Mouse (Mus musculus) embryonic facial prominence, embryonic 14.5 days (tissue): ENCODE results near the gene Plin3. TPM values are rescaled to one million over a fixed set of nuclear protein-coding genes. Genes with fewer than 3 reads are reported as not detected.

Experiments
- ATAC-seq: fragments of 200-750 bp; cut with Nextera tagmentation; 2 replicates; pipeline ENCODE4 v1.8.0; 2017; ENCODE audit warnings: low read depth, moderate number of reproducible peaks, moderate TSS enrichment
- DNase-seq: peaks from one replicate; pipeline ENCODE4 v3.0.0-alpha.2; 2015; ENCODE audit warnings: low spot score
- H3K27ac ChIP-seq: fragments of 300-500 bp; sonication (generic); replicated peaks from 2 replicates; pipeline ENCODE4 v1.5.1; 2014; ENCODE audit warnings: low read depth, mild to moderate bottlenecking, low read length, moderate library complexity
- H3K27me3 ChIP-seq: fragments of 300-500 bp; sonication (generic); replicated peaks from 2 replicates; pipeline ENCODE4 v1.6.1; 2014; ENCODE audit warnings: low read length; ENCODE audit not compliant: control insufficient read depth, insufficient read depth
- H3K36me3 ChIP-seq: fragments of 300-500 bp; sonication (generic); 2 replicates; pipeline ENCODE4 v1.6.1; 2014; ENCODE audit warnings: low read length, mixed read lengths; ENCODE audit not compliant: control insufficient read depth, insufficient read depth
- H3K4me1 ChIP-seq: fragments of 300-500 bp; sonication (generic); 2 replicates; pipeline ENCODE4 v1.6.1; 2014; ENCODE audit warnings: antibody characterized with exemption, low read length; ENCODE audit not compliant: control insufficient read depth, insufficient read depth
- H3K4me2 ChIP-seq: fragments of 300-500 bp; sonication (generic); 2 replicates; pipeline ENCODE4 v1.6.1; 2014; ENCODE audit warnings: low read depth, mild to moderate bottlenecking, low read length, moderate library complexity, mixed read lengths
- H3K4me3 ChIP-seq: fragments of 300-500 bp; sonication (generic); 2 replicates; pipeline ENCODE4 v1.5.1; 2014; ENCODE audit warnings: low read depth, mild to moderate bottlenecking, low read length
- H3K9ac ChIP-seq: fragments of 300-500 bp; sonication (generic); 2 replicates; pipeline ENCODE4 v1.6.1; 2014; ENCODE audit warnings: low read depth, mild to moderate bottlenecking, low read length, moderate library complexity, mixed read lengths
- H3K9me3 ChIP-seq: fragments of 300-500 bp; sonication (generic); 2 replicates; pipeline ENCODE4 v1.6.1; 2016; ENCODE audit warnings: low read length; ENCODE audit not compliant: control insufficient read depth
- WGBS: fragments of 180-500 bp; shearing (Covaris S2); extraction: QIAGEN DNeasy Blood & Tissue Kit; methylation state at CpG from one replicate; pipeline ENCODE4 v1.1.7; 2014; 5-methylcytosine and 5-hydroxymethylcytosine counted together
- polyA plus RNA-seq: library from polyadenylated mRNA; unstranded; fragments of >200 nt; fragmentation: Nextera tagmentation; extraction: Ambion mirVana; gene quantifications from 2 replicates; pipeline ENCODE4 v1.2.1, GENCODE M21; 2014

The Plin3 gene
- polyA plus RNA-seq, 1 experiment from 2014 or later, result 76.9 TPM

DNA sequence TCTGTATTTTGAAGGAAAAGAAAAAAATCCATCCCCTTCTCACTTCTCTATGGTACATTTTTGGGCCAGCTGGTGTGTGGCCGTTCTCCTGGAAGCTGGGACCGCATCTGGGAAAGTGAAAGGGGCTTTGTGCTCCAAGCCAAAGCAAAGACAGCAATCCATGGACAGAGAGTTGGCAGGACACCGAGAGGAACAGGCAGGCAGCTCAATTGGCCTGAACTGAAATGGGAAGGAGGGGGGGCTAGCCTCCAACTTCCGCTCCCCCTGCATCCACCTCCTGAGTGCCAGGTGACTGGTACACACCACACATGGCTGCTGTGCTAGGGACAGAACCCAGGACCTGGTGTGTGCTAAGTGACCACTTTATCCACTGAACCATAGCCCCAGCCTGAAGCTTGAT is 9.9 kb downstream of the Plin3 start:
- Histone ChIP-seq H3K4me2 (no peak overlapping the region), H3K9ac (no peak overlapping the region), H3K27ac (no peak overlapping the region), H3K4me1 (peaks cover 3% of the 10 kb centered on the region; the same call in 1 of the 2 replicates), H3K36me3 (peaks cover 87% of the 10 kb centered on the region), H3K27me3 (no peaks in the 10 kb centered on the region), H3K4me3 (no peak overlapping the region), H3K9me3 (no peaks in the 10 kb centered on the region)
- DNase-seq (no peak), ATAC-seq (no peak)
- 74% methylated on average over 4 of the region's 4 CpGs for WGBS

DNA sequence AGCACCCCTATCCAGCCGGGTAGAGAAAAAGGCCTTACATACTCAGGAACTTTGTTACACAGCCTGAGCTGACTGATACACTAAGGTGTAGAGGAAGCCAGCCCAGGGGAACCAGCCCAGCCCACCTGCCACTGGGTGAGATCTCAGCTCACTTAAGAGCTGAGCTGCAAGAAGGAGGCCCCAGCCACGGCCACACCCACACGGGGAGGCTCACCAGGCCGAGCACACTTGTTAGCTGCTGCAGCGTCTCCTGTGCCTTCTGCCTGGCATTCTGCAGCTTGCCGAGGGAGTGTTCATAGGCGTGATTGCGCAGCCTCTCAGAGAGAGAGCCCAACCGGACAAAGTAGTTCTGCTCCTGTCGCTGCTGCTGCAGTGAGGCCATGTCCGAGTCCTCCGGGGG is 11.5 kb downstream of the Plin3 start:
- no peak overlapping the region for H3K4me3 ChIP-seq
- WGBS, result 88% methylated on average over 12 of the region's 12 CpGs
- H3K9ac ChIP-seq, result no peak overlapping the region

DNA sequence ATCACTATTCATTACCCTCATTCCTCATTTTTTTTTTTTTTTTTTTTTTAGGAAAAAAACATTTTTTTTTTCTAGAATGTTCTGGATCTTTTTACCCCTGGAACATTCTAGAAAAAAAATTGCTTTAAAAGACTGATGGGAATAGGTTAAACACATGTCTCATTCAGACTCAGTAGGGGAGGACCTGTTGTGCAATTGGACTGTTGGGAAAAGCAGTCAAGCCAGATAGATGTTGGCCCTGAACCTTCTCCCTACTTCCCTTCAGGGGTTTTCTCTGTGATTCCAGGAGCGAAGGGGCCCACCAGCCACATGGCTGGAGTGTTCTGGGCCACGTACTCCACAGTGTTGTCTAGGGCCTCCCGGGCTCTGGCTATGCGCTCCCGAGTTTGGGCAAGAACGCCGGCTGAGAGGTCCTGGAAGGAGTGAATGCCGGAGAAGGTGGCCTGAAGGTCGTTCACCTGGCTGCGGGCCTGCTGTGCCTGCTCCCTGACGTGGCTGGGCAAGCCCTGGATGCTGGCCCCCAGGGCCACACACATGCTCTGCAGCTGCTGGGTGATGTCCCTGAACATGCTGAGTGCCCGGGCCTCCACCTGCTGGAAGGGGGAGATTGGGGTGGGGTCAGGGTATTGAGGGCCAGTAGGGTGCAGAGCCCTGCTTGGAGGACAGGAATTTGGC is 13.1 kb downstream of the Plin3 start:
- Histone ChIP-seq H3K27ac (no peak overlapping the region), H3K9me3 (no peaks in the 10 kb centered on the region), H3K4me1 (0 out of 2 replicates have a peak, but pooled peaks cover 5% of the 10 kb centered on the region), H3K27me3 (no peaks in the 10 kb centered on the region), H3K4me3 (no peak overlapping the region), H3K9ac (no peak overlapping the region), H3K4me2 (no peak overlapping the region), H3K36me3 (peaks cover 62% of the 10 kb centered on the region)
- WGBS, result 82% methylated on average over 10 of the region's 12 CpGs
- DNase-seq (no peak), ATAC-seq (no peak)

More for the DNA sequence above, 11.5 kb downstream of the Plin3 start:
- Histone ChIP-seq H3K4me1 (0 out of 2 replicates have a peak, but pooled peaks cover 5% of the 10 kb centered on the region), H3K9me3 (no peaks in the 10 kb centered on the region), H3K27ac (no peak overlapping the region), H3K27me3 (no peaks in the 10 kb centered on the region), H3K4me2 (no peak overlapping the region), H3K36me3 (peaks cover 78% of the 10 kb centered on the region)
- DNase-seq (no peak), ATAC-seq (no peak)

DNA sequence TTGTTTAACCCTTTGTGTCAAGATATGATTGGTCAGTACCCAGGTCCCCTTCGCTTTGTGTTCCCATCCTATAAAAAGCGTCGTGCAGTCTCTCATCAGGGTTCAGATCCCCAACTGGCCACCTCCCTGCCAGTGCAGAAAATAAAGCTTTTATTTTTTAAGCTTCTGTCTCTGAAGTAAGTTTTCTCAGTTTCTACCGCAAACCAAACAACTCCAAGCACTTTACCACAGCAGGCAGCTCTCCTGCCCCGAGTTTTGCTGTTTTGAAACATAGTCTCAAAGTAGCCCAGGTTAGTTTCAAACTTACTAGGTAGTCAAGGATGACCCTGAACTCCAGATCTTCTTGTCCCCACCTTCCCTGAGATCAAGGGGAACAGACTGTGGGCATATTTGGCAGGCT is 14.3 kb downstream of the Plin3 start:
- H3K36me3 ChIP-seq, result peaks cover 49% of the 10 kb centered on the region
- ATAC-seq (no peak), DNase-seq (no peak)
- no peaks in the 10 kb centered on the region for H3K9me3 ChIP-seq
- H3K27me3 ChIP-seq, result no peaks in the 10 kb centered on the region
- 92% methylated on average over 5 of the region's 5 CpGs for WGBS
- no peak overlapping the region for H3K4me3 ChIP-seq
- H3K4me2 ChIP-seq, result no peak overlapping the region
- 0 out of 2 replicates have a peak, but pooled peaks cover 5% of the 10 kb centered on the region for H3K4me1 ChIP-seq
- no peak overlapping the region; the same call in 1 of the 2 replicates for H3K27ac ChIP-seq
- H3K9ac ChIP-seq, result no peak overlapping the region

DNA sequence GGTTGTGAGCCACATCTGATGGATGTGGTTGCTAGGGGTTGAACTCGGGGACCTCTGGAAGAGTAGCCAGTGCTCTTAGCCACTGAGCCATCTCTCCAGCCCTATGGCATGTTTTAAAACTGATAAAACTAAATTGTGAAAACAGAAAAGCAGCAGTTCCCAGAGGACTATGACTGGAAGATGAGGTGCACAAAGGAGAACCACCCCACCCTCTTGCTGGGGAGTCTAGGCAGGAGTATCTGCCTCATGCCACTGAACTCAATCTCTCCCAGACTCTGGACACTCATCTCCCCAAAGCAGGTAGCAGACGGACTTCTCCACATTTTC is 15.1 kb downstream of the Plin3 start:
- WGBS, result 47% methylated on average over 2 of the region's 2 CpGs
- H3K36me3 ChIP-seq, result peaks cover 42% of the 10 kb centered on the region
- H3K27me3 ChIP-seq, result no peaks in the 10 kb centered on the region
- no peak for ATAC-seq
- peak overlapping the region; percentile 52; the same call in 1 of the 2 replicates for H3K4me3 ChIP-seq
- H3K9me3 ChIP-seq, result no peaks in the 10 kb centered on the region
- H3K9ac ChIP-seq, result peak overlapping the region; percentile 74; the same call in 1 of the 2 replicates
- no peak for DNase-seq
- H3K4me1 ChIP-seq, result 0 out of 2 replicates have a peak, but pooled peaks cover 5% of the 10 kb centered on the region
- peak overlapping the region; percentile 91 for H3K27ac ChIP-seq
- peak overlapping the region; percentile 73 for H3K4me2 ChIP-seq

DNA sequence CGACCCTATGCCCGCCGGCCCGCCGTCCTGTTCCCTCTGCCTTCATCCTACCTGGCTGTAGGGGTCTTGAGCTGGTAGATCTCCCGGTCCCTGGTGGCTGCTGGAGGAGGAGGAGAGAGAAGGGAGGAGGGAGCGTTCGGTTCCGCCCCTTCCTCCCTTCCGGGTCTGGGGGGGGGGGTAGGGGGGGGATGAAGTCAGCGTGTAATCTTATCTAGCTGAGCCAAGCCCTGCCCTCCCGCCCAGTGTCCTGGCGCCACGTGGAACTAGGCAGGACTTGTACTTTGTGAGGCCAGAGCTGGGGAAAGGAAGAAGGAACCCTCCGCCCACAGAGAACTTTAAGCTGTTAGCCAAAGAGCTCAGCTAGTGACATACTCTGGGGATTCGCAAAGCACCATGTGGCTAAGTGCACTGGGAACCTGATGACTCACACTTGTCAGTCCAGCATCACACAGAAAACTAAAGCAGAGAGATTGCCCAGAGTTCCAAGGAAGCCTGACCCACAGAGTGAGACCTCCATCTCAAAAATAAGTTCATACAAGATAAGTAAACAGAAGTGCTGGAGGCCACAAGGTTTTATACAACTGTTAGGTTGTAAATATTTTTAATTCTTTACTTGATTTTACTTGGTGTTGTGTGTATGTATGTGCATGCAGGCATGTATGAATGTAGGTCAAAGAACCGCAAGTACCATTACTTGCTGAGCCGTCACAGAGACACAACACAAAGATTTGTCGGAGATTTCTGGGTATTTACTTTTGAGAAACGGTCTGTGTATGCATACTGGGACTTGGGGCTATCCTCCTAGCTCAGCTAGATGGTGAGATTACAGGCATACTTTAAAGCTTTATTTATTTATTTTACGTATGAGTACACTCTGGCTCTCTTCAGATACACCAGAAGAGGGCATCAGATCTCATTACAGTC is 15.8 kb downstream of the Plin3 start, which contains the start of gene Ticam1:
Ticam1 (minus strand) TSS at position 144 of the 924 bp plus-strand sequence.
- peak; percentile 95 for ATAC-seq
- peak; percentile 98 for DNase-seq
- H3K4me1 ChIP-seq, result 0 out of 2 replicates have a peak, but pooled peaks cover 5% of the 10 kb centered on the region
- no peaks in the 10 kb centered on the region for H3K27me3 ChIP-seq
- H3K4me3 ChIP-seq, result peak within 1 kb of the TSS; percentile 52
- H3K9ac ChIP-seq, result peak within 1 kb of the TSS; percentile 74
- peak within 1 kb of the TSS; percentile 91 for H3K27ac ChIP-seq
- peak within 1 kb of the TSS; percentile 73 for H3K4me2 ChIP-seq
- 7% methylated on average over 11 of the region's 21 CpGs for WGBS
- peaks cover 41% of the 10 kb centered on the region for H3K36me3 ChIP-seq
- no peaks in the 10 kb centered on the region for H3K9me3 ChIP-seq

DNA sequence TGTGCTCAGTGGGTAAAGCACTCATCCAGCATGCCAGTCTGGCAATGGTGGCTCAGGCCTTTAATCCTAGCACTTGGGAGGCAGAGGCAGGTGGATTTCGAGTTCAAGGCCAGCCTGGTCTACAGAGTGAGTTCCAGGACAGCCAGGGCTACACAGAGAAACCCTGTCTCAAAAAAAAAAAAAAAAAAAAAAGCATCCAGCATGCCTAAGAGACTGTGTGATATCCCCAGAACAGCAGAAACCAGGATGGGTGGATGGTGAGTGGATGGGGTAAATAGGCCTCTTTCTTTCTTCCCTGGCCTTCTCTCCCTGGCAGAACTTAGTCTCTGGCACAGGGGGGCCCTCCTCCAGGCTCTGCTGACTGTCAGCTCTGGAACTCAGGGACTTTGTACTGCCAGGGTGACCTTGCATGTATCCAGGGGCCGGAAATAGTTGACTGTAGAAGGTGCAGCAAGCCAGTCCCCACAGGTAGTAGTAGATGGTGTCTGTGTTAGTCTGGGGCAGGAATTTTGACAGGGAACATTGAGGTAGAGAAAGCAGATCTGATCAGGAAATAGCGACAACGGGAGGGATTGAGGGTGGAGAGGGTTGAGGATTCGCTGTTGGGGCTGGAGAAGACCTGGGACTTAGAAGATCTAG is 16.7 kb downstream of the Plin3 start:
- Histone ChIP-seq H3K27ac (peak overlapping the region; percentile 91), H3K36me3 (peaks cover 36% of the 10 kb centered on the region), H3K4me2 (peak overlapping the region; percentile 73), H3K9me3 (no peaks in the 10 kb centered on the region), H3K4me1 (0 out of 2 replicates have a peak, but pooled peaks cover 5% of the 10 kb centered on the region), H3K27me3 (no peaks in the 10 kb centered on the region), H3K9ac (peak overlapping the region; percentile 74), H3K4me3 (peak overlapping the region; percentile 52)
- ATAC-seq (no peak), DNase-seq (no peak)
- 21% methylated on average over 5 of the region's 5 CpGs for WGBS

DNA sequence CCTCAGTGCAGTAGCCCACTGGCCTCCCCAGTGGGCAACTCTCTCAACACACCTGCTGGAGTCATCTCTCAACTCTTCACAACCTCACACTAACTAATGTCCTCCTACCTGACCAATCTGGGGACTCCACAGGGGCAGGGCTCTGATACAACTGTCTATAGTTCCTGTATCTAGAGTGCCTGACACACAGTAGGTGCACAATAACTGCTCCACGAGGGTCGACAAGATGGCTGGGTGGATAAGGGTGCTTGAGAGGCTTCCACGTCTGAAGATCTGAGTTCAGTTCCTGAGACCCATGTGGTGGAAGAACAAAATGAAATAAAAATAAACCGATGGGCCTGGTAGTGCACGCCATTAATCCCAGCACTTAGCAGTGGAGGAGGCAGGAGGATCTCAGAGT is 18.7 kb downstream of the Plin3 start:
- Histone ChIP-seq H3K9me3 (no peaks in the 10 kb centered on the region), H3K27ac (no peak overlapping the region), H3K9ac (no peak overlapping the region), H3K4me3 (no peak overlapping the region), H3K27me3 (no peaks in the 10 kb centered on the region), H3K4me1 (0 out of 2 replicates have a peak, but pooled peaks cover 5% of the 10 kb centered on the region), H3K36me3 (peaks cover 25% of the 10 kb centered on the region), H3K4me2 (no peak overlapping the region)
- DNase-seq (no peak), ATAC-seq (no peak)
- WGBS, result 94% methylated on average over 5 of the region's 5 CpGs
